Mouse (Mus musculus): Measurements from ENCODE around the gene Lcn12. TPM values are rescaled to one million over a fixed set of nuclear protein-coding genes. Genes with fewer than 3 reads are reported as not detected.

Gene Lcn12
- polyA plus RNA-seq (2014; fragmentation: Illumina TruSeq; extraction: RNeasy Lipid Tissue Mini Kit (QIAGEN cat#74804); ENCODE audit: low read depth, low replicate concordance), result not detected

GRCm38 (mm10) chr2:25493476-25493961 lies at the start of gene Lcn12:
Lcn12 (minus strand) TSS chr2:25493911.

DNA sequence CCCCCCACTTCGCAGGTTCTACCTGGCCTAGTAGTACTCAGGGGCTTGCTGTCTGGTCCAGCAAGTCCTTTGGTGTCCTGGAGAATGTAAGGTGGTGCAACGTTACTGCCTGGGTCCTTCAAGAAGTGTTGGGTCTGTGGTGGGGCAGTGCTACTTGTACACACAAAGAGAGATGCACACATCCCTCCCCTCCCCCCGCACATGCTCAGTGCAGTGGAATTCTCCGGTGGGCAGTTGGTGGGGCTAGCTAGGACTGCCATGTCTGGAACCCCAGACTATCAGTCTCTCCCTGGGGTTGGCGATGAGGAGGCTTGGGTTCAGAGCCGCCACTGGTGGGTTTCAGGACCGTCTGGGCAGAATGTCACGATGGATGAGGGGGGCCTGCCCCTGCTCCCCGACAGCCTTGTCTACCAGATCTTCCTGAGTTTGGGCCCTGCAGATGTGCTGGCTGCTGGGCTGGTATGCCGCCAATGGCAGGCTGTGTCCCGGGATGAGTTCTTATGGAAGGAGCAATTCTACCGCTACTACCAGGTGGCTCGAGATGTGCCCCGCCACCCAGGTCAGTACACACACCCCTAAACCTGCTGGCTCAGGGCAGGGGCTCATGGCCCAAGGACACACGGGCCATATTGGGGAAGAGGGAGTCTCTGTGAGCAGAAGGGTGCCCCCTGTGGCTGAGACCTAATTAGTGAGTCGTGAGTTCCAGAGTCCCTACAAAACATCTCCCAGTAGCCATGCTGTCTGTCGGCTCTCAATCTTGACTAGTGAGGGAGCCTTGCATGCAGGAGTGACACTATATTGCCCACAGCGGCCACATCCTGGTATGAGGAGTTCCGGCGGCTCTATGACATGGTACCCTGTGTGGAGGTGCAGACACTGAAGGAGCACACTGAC lies 8.1 kb upstream of the Lcn12 start, which contains the start of gene C8g:
TSS of gene C8g (minus strand) at position 127 of the 894 bp plus-strand sequence.

DNA sequence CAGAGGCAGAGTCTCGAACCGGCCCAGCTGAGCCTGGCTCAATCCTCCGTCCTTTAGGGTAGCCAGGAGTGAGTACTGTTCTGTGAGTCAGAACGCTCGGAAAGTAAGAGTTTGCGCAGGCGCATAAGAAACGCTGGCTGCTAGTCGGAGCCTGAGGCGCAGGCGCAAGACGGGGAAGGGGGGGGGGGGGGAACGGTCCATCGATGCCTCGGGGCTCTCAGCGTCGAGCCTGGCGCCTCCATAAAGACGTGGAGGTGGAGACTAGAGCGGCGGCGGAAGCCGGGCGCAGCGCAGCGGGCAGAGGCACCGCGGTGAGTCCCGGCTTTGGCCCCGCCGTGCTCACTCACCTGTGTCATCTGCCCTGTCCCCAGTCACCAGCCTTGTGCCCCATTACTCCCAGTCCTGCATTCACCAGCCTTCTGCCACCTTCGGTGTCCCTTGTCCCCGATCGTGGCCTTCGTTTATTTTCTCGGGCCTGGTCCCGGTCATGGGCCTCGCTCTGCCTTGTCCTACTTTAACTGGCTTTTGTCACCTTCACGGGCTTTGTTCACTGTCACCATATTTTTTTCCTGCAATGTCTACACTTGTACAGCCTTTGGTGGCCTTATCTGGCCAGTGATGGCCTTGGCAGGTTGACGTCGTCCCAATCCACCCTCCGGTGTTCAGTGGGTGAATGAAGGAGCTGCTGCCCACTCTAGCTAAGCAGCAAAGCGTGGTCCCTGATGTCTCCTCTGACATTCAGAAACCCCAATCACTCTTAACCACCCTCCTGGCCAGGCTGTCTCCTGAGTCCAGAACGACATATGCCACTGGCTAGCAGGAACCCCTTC lies 7.1 kb upstream of the Lcn12 start, which contains the start of gene Fbxw5:
TSS of gene Fbxw5 (plus strand) at position 175 of the 830 bp plus-strand sequence.

DNA sequence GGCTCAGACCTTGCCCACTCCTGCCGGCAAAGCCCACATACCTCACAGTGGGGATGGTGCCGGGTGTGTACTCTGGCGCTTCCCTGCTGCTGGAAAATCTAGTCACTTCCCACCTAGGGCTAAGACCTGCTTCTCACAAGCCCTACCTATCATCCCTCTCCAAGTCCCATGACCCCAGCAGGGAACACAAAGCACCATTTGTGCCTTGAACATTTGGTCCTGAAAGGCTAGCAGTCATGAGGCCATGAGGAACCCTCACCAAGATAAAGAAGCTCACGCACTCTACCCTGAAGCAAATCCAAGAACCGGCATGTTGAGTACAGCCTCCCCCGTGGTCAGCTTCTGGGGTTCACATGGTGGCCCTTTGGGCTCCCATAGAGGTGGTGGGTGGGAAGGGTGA lies 23.7 kb downstream of the Lcn12 start, which contains the start of gene Ptgds:
TSS of gene Ptgds (minus strand) at position 78 of the 400 bp plus-strand sequence.

GRCm38 (mm10) chr2:25460551-25461309 lies 33.0 kb downstream of the Lcn12 start, which contains the start of gene Paxx:
Paxx (minus strand) TSS chr2:25461094.

DNA sequence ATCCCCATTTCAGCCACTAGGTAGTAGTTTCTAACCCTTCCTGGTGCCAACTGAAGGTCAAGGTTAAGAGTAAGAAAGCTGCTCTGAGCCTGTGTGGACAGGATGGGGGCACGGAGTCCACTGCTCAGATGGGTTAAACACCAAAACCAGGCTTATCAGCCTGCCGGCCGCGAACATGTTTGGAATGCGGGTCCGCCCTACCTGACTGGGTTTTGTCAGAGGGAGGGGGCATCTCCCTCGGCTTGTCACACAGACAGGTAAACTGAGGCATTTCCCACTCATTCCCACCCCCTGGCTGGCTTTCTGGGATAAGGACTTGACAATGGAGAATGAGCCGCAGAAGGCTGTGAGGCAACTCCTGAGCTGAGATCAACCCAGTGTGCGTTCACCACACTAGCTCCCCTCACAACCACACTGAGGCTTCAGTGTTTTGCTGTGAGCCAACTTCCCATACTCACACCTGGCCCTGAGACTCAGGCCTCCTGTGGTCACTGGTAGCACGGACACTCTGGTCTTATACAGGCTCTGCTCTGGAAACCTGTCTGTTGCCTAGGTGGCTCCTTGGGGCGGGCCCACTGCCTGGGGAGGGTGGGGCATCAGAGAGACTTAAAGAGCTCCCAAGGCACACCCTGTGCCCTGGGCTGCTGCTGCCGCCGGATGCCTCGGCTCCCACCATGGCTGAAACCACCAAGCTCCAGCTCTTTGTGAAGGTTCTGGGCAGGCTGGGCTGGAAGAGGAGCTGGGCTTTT lies 37.3 kb downstream of the Lcn12 start, which contains the start of gene Clic3:
TSS of gene Clic3 (plus strand) at position 634 of the 749 bp plus-strand sequence.

Other genes with a start within 250 kb of the Lcn12 start
- gene AL732309.1, start 247.0 kb downstream of the Lcn12 start, polyA plus RNA-seq (2014; fragmentation: Illumina TruSeq; extraction: RNeasy Lipid Tissue Mini Kit (QIAGEN cat#74804); ENCODE audit: low read depth, low replicate concordance), result 0.85 TPM
- 0.76 TPM for gene Tmem203, start 238.5 kb downstream of the Lcn12 start, polyA plus RNA-seq (2014; fragmentation: Illumina TruSeq; extraction: RNeasy Lipid Tissue Mini Kit (QIAGEN cat#74804); ENCODE audit: low read depth, low replicate concordance)
- 7.7 TPM for gene Tprn, start 231.3 kb downstream of the Lcn12 start, polyA plus RNA-seq (2014; fragmentation: Illumina TruSeq; extraction: RNeasy Lipid Tissue Mini Kit (QIAGEN cat#74804); ENCODE audit: low read depth, low replicate concordance)
- gene Ssna1, start 221.5 kb downstream of the Lcn12 start, polyA plus RNA-seq (2014; fragmentation: Illumina TruSeq; extraction: RNeasy Lipid Tissue Mini Kit (QIAGEN cat#74804); ENCODE audit: low read depth, low replicate concordance), result 2.0 TPM
- gene Anapc2, start 221.4 kb downstream of the Lcn12 start, polyA plus RNA-seq (2014; fragmentation: Illumina TruSeq; extraction: RNeasy Lipid Tissue Mini Kit (QIAGEN cat#74804); ENCODE audit: low read depth, low replicate concordance), result 9.7 TPM
- not detected for gene Tmem210, start 205.8 kb downstream of the Lcn12 start, polyA plus RNA-seq (2014; fragmentation: Illumina TruSeq; extraction: RNeasy Lipid Tissue Mini Kit (QIAGEN cat#74804); ENCODE audit: low read depth, low replicate concordance)
- gene Lrrc26, start 204.0 kb downstream of the Lcn12 start, polyA plus RNA-seq (2014; fragmentation: Illumina TruSeq; extraction: RNeasy Lipid Tissue Mini Kit (QIAGEN cat#74804); ENCODE audit: low read depth, low replicate concordance), result 1.0 TPM
- gene Grin1, start 174.7 kb downstream of the Lcn12 start, polyA plus RNA-seq (2014; fragmentation: Illumina TruSeq; extraction: RNeasy Lipid Tissue Mini Kit (QIAGEN cat#74804); ENCODE audit: low read depth, low replicate concordance), result 0.13 TPM
- gene Man1b1, start 161.6 kb downstream of the Lcn12 start, polyA plus RNA-seq (2014; fragmentation: Illumina TruSeq; extraction: RNeasy Lipid Tissue Mini Kit (QIAGEN cat#74804); ENCODE audit: low read depth, low replicate concordance), result 21.3 TPM
- gene Dpp7, start 137.6 kb downstream of the Lcn12 start, polyA plus RNA-seq (2014; fragmentation: Illumina TruSeq; extraction: RNeasy Lipid Tissue Mini Kit (QIAGEN cat#74804); ENCODE audit: low read depth, low replicate concordance), result 7.7 TPM
- 3.2 TPM for gene Uap1l1, start 128.2 kb downstream of the Lcn12 start, polyA plus RNA-seq (2014; fragmentation: Illumina TruSeq; extraction: RNeasy Lipid Tissue Mini Kit (QIAGEN cat#74804); ENCODE audit: low read depth, low replicate concordance)
- gene Sapcd2, start 121.6 kb downstream of the Lcn12 start, polyA plus RNA-seq (2014; fragmentation: Illumina TruSeq; extraction: RNeasy Lipid Tissue Mini Kit (QIAGEN cat#74804); ENCODE audit: low read depth, low replicate concordance), result 0.13 TPM
- 0.28 TPM for gene Entpd2, start 98.0 kb downstream of the Lcn12 start, polyA plus RNA-seq (2014; fragmentation: Illumina TruSeq; extraction: RNeasy Lipid Tissue Mini Kit (QIAGEN cat#74804); ENCODE audit: low read depth, low replicate concordance)
- gene Npdc1, start 94.6 kb downstream of the Lcn12 start, polyA plus RNA-seq (2014; fragmentation: Illumina TruSeq; extraction: RNeasy Lipid Tissue Mini Kit (QIAGEN cat#74804); ENCODE audit: low read depth, low replicate concordance), result 9.3 TPM
- not detected for gene Fut7, start 70.6 kb downstream of the Lcn12 start, polyA plus RNA-seq (2014; fragmentation: Illumina TruSeq; extraction: RNeasy Lipid Tissue Mini Kit (QIAGEN cat#74804); ENCODE audit: low read depth, low replicate concordance)
- 0.09 TPM for gene Abca2, start 65.2 kb downstream of the Lcn12 start, polyA plus RNA-seq (2014; fragmentation: Illumina TruSeq; extraction: RNeasy Lipid Tissue Mini Kit (QIAGEN cat#74804); ENCODE audit: low read depth, low replicate concordance)
- not detected for gene Clic3, start 37.1 kb downstream of the Lcn12 start, polyA plus RNA-seq (2014; fragmentation: Illumina TruSeq; extraction: RNeasy Lipid Tissue Mini Kit (QIAGEN cat#74804); ENCODE audit: low read depth, low replicate concordance)
- 2.6 TPM for gene Paxx, start 32.8 kb downstream of the Lcn12 start, polyA plus RNA-seq (2014; fragmentation: Illumina TruSeq; extraction: RNeasy Lipid Tissue Mini Kit (QIAGEN cat#74804); ENCODE audit: low read depth, low replicate concordance)
- not detected for gene Ptgds, start 23.9 kb downstream of the Lcn12 start, polyA plus RNA-seq (2014; fragmentation: Illumina TruSeq; extraction: RNeasy Lipid Tissue Mini Kit (QIAGEN cat#74804); ENCODE audit: low read depth, low replicate concordance)
- gene Fbxw5, start 6.8 kb upstream of the Lcn12 start, polyA plus RNA-seq (2014; fragmentation: Illumina TruSeq; extraction: RNeasy Lipid Tissue Mini Kit (QIAGEN cat#74804); ENCODE audit: low read depth, low replicate concordance), result 1.5 TPM
- not detected for gene C8g, start 7.8 kb upstream of the Lcn12 start, polyA plus RNA-seq (2014; fragmentation: Illumina TruSeq; extraction: RNeasy Lipid Tissue Mini Kit (QIAGEN cat#74804); ENCODE audit: low read depth, low replicate concordance)
- gene Traf2, start 53.0 kb upstream of the Lcn12 start, polyA plus RNA-seq (2014; fragmentation: Illumina TruSeq; extraction: RNeasy Lipid Tissue Mini Kit (QIAGEN cat#74804); ENCODE audit: low read depth, low replicate concordance), result 0.95 TPM
- 2.6 TPM for gene Edf1, start 63.9 kb upstream of the Lcn12 start, polyA plus RNA-seq (2014; fragmentation: Illumina TruSeq; extraction: RNeasy Lipid Tissue Mini Kit (QIAGEN cat#74804); ENCODE audit: low read depth, low replicate concordance)
- not detected for gene Mamdc4, start 80.9 kb upstream of the Lcn12 start, polyA plus RNA-seq (2014; fragmentation: Illumina TruSeq; extraction: RNeasy Lipid Tissue Mini Kit (QIAGEN cat#74804); ENCODE audit: low read depth, low replicate concordance)
- not detected for gene Phpt1, start 81.3 kb upstream of the Lcn12 start, polyA plus RNA-seq (2014; fragmentation: Illumina TruSeq; extraction: RNeasy Lipid Tissue Mini Kit (QIAGEN cat#74804); ENCODE audit: low read depth, low replicate concordance)
- gene Ajm1, start 87.8 kb upstream of the Lcn12 start, polyA plus RNA-seq (2014; fragmentation: Illumina TruSeq; extraction: RNeasy Lipid Tissue Mini Kit (QIAGEN cat#74804); ENCODE audit: low read depth, low replicate concordance), result not detected
- gene Rabl6, start 114.6 kb upstream of the Lcn12 start, polyA plus RNA-seq (2014; fragmentation: Illumina TruSeq; extraction: RNeasy Lipid Tissue Mini Kit (QIAGEN cat#74804); ENCODE audit: low read depth, low replicate concordance), result 29.1 TPM
- gene Ccdc183, start 123.8 kb upstream of the Lcn12 start, polyA plus RNA-seq (2014; fragmentation: Illumina TruSeq; extraction: RNeasy Lipid Tissue Mini Kit (QIAGEN cat#74804); ENCODE audit: low read depth, low replicate concordance), result not detected
- gene Tmem141, start 128.1 kb upstream of the Lcn12 start, polyA plus RNA-seq (2014; fragmentation: Illumina TruSeq; extraction: RNeasy Lipid Tissue Mini Kit (QIAGEN cat#74804); ENCODE audit: low read depth, low replicate concordance), result 3.3 TPM
- 7.5 TPM for gene Fcna, start 134.1 kb upstream of the Lcn12 start, polyA plus RNA-seq (2014; fragmentation: Illumina TruSeq; extraction: RNeasy Lipid Tissue Mini Kit (QIAGEN cat#74804); ENCODE audit: low read depth, low replicate concordance)
- not detected for gene Lcn8, start 159.2 kb upstream of the Lcn12 start, polyA plus RNA-seq (2014; fragmentation: Illumina TruSeq; extraction: RNeasy Lipid Tissue Mini Kit (QIAGEN cat#74804); ENCODE audit: low read depth, low replicate concordance)
- not detected for gene Lcn5, start 164.0 kb upstream of the Lcn12 start, polyA plus RNA-seq (2014; fragmentation: Illumina TruSeq; extraction: RNeasy Lipid Tissue Mini Kit (QIAGEN cat#74804); ENCODE audit: low read depth, low replicate concordance)
- not detected for gene Lcn6, start 182.9 kb upstream of the Lcn12 start, polyA plus RNA-seq (2014; fragmentation: Illumina TruSeq; extraction: RNeasy Lipid Tissue Mini Kit (QIAGEN cat#74804); ENCODE audit: low read depth, low replicate concordance)
- gene Lcn10, start 188.8 kb upstream of the Lcn12 start, polyA plus RNA-seq (2014; fragmentation: Illumina TruSeq; extraction: RNeasy Lipid Tissue Mini Kit (QIAGEN cat#74804); ENCODE audit: low read depth, low replicate concordance), result not detected
- not detected for gene Obp2a, start 206.1 kb upstream of the Lcn12 start, polyA plus RNA-seq (2014; fragmentation: Illumina TruSeq; extraction: RNeasy Lipid Tissue Mini Kit (QIAGEN cat#74804); ENCODE audit: low read depth, low replicate concordance)
- 5.0 TPM for gene Bmyc, start 212.8 kb upstream of the Lcn12 start, polyA plus RNA-seq (2014; fragmentation: Illumina TruSeq; extraction: RNeasy Lipid Tissue Mini Kit (QIAGEN cat#74804); ENCODE audit: low read depth, low replicate concordance)
- gene Obp2b, start 243.1 kb upstream of the Lcn12 start, polyA plus RNA-seq (2014; fragmentation: Illumina TruSeq; extraction: RNeasy Lipid Tissue Mini Kit (QIAGEN cat#74804); ENCODE audit: low read depth, low replicate concordance), result not detected

All from sigmoid colon, adult 10 weeks (tissue).